ENCODE assay signal across 9 mouse cellular contexts in genomic region chr9:119037076-119037730, GRCm38 (mm10). TPM values are rescaled to one million over a fixed set of nuclear protein-coding genes. Genes with fewer than 3 reads are reported as not detected.
DNase-seq lines count a peak whose midpoint lies in the region; ATAC-seq lines count a peak whose summit lies in the region.
"Had no signal": no experiment of that assay in that cellular context is flagged by ENCODE, and none has a peak within 500 bp of the region (broad histone marks: within the 10 kb centered on the region; RNA-seq: fewer than 3 reads in every experiment).

No protein-coding gene starts in this region.

- no peak overlapping the region for H3K4me2 ChIP-seq in heart, embryonic 12.5 days
- no peak overlapping the region for H3K4me2 ChIP-seq in neural tube, embryonic 13.5 days
- H3K4me2 ChIP-seq in neural tube, embryonic 15.5 days: no peak overlapping the region

- H3K9ac ChIP-seq in heart, embryonic 12.5 days: no peak overlapping the region
- no peak overlapping the region for H3K9ac ChIP-seq in neural tube, embryonic 13.5 days
- no peak overlapping the region for H3K9ac ChIP-seq in neural tube, embryonic 15.5 days (replicated peaks)

- no peak overlapping the region for H3K4me3 ChIP-seq in heart, embryonic 12.5 days
- H3K4me3 ChIP-seq in neural tube, embryonic 13.5 days: no peak overlapping the region
- no peak overlapping the region for H3K4me3 ChIP-seq in neural tube, embryonic 15.5 days (replicated peaks)

- no peaks in the 10 kb centered on the region for H3K9me3 ChIP-seq in heart, embryonic 12.5 days (replicated peaks)
- H3K9me3 ChIP-seq in neural tube, embryonic 13.5 days: no peaks in the 10 kb centered on the region
- no peaks in the 10 kb centered on the region for H3K9me3 ChIP-seq in neural tube, embryonic 15.5 days (replicated peaks)

- 63% methylated on average over 15 of the region's 15 CpGs for WGBS in heart, embryonic 12.5 days
- 65% methylated on average over 15 of the region's 15 CpGs for WGBS in neural tube, embryonic 13.5 days
- WGBS in neural tube, embryonic 15.5 days: 63% methylated on average over 15 of the region's 15 CpGs

- H3K4me1 ChIP-seq in heart, embryonic 12.5 days (replicated peaks): peaks cover 31% of the 10 kb centered on the region
- H3K4me1 ChIP-seq in neural tube, embryonic 13.5 days (replicated peaks): peaks cover 61% of the 10 kb centered on the region
- H3K4me1 ChIP-seq in neural tube, embryonic 15.5 days: peaks cover 52% of the 10 kb centered on the region

- H3K27ac ChIP-seq in heart, embryonic 12.5 days (ENCODE audit: poor library complexity, severe bottlenecking): peak overlapping the region; percentile 7
- peak overlapping the region; percentile 52 for H3K27ac ChIP-seq in neural tube, embryonic 13.5 days (replicated peaks)
- H3K27ac ChIP-seq in neural tube, embryonic 15.5 days (replicated peaks): peak overlapping the region; percentile 49; the same call in 1 of the 2 replicates
- H3K27ac ChIP-seq: macrophage had no signal

- no peak for DNase-seq in heart, postnatal 25 days (ENCODE audit: low spot score)
- no peak for DNase-seq in neural tube, embryonic 10.5 days (ENCODE audit: extremely low spot score, low spot score)
- DNase-seq in fibroblast of lung, adult 2 months (ENCODE audit: low read depth): peak; percentile 83
- DNase-seq in cerebellum, adult 8-10 months: no peak
- no peak for DNase-seq in kidney, adult 18-20 months

- intact Hi-C loops in heart, postnatal 25 days (cut with DNase I): loop anchor here (10.0 kb wide), 1 partner anchor 62 kb away; no protein-coding TSS in a partner anchor

- no peaks in the 10 kb centered on the region for H3K27me3 ChIP-seq in heart, embryonic 12.5 days (replicated peaks)
- no peaks in the 10 kb centered on the region for H3K27me3 ChIP-seq in neural tube, embryonic 13.5 days
- H3K27me3 ChIP-seq in neural tube, embryonic 15.5 days (replicated peaks): no peaks in the 10 kb centered on the region

- ATAC-seq in heart, embryonic 12.5 days (ENCODE audit: insufficient number of reproducible peaks, low FRiP score): no peak
- no peak for ATAC-seq in neural tube, embryonic 13.5 days (ENCODE audit: low read depth)
- ATAC-seq in neural tube, embryonic 15.5 days (ENCODE audit: low FRiP score): no peak

- H3K36me3 ChIP-seq in heart, embryonic 12.5 days: peaks cover 57% of the 10 kb centered on the region
- H3K36me3 ChIP-seq in neural tube, embryonic 13.5 days: peaks cover 23% of the 10 kb centered on the region
- H3K36me3 ChIP-seq in neural tube, embryonic 15.5 days: peaks cover 14% of the 10 kb centered on the region

RNA-seq across cellular contexts. Expression of gene Vill, which starts 15.4 kb away (rescaled TPM):
- 14.3 and 15.3 TPM in 2 replicates for polyA plus RNA-seq in heart, embryonic 12.5 days (2016; fragmentation: Nextera tagmentation; extraction: Ambion mirVana)
- total RNA-seq in heart, postnatal 25 days (2021): 1 to 10 TPM in 1 of 2 experiments, under 1 TPM in 1; 0.52 to 1.2 TPM
- 6.8 and 6.9 TPM in 2 replicates for polyA plus RNA-seq in neural tube, embryonic 13.5 days (2015; fragmentation: Nextera tagmentation; extraction: Ambion mirVana)
- polyA plus RNA-seq in neural tube, embryonic 15.5 days (2015; fragmentation: Nextera tagmentation; extraction: Ambion mirVana): 5.3 and 7.3 TPM in 2 replicates

RNA-seq across cellular contexts. Expression of gene Plcd1, which starts 56.1 kb away (rescaled TPM):
- polyA plus RNA-seq in heart, embryonic 12.5 days (2016; fragmentation: Nextera tagmentation; extraction: Ambion mirVana): 19.1 and 20.7 TPM in 2 replicates
- 10 to 100 TPM; 17.9 to 20.0 TPM for total RNA-seq in heart, postnatal 25 days (2021)
- polyA plus RNA-seq in neural tube, embryonic 13.5 days (2015; fragmentation: Nextera tagmentation; extraction: Ambion mirVana): 25.0 and 25.6 TPM in 2 replicates
- polyA plus RNA-seq in neural tube, embryonic 15.5 days (2015; fragmentation: Nextera tagmentation; extraction: Ambion mirVana): 16.6 and 24.3 TPM in 2 replicates
